Mouse (Mus musculus): ENCODE data around the gene Pcx. TPM values are rescaled to one million over a fixed set of nuclear protein-coding genes. Genes with fewer than 3 reads are reported as not detected.

The Pcx gene
- polyA plus RNA-seq, 1 experiment: 286 TPM

- H3K4me3 ChIP-seq (ENCODE audit: insufficient read depth, low read depth, low read length): peak overlapping the region; percentile 32
- TF ChIP-seq POLR2A (IDR thresholded peaks at IDR 0.05; ENCODE audit: low read depth, low read length) (no peak), CTCF (conservative IDR thresholded peaks at IDR 0.05; ENCODE audit: insufficient read depth, insufficient read length, low read depth, low read length) (no peak)
- 39% methylated on average over 7 of the region's 7 CpGs for WGBS
- H3K27me3 ChIP-seq (replicated peaks; ENCODE audit: control insufficient read depth, insufficient read depth, low read length): no peaks in the 10 kb centered on the region
- no peaks in the 10 kb centered on the region for H3K36me3 ChIP-seq (ENCODE audit: control insufficient read depth, insufficient read depth, low read length)
- peak; percentile 93 for DNase-seq
- peaks cover 19% of the 10 kb centered on the region for H3K4me1 ChIP-seq (ENCODE audit: control insufficient read depth, insufficient read depth, low read length)
- H3K27ac ChIP-seq (ENCODE audit: insufficient read depth, low read depth, low read length): peak overlapping the region; percentile 89
These were observed 83.7 kb downstream of the Pcx start for GRCm38 (mm10) chr19:4593792-4594522.

- H3K27ac ChIP-seq (ENCODE audit: insufficient read depth, low read depth, low read length): peak overlapping the region; percentile 69; the same call in 1 of the 2 replicates
- TF ChIP-seq POLR2A (IDR thresholded peaks at IDR 0.05; ENCODE audit: low read depth, low read length) (no peak), CTCF (conservative IDR thresholded peaks at IDR 0.05; ENCODE audit: insufficient read depth, insufficient read length, low read depth, low read length) (no peak)
- no peaks in the 10 kb centered on the region for H3K27me3 ChIP-seq (replicated peaks; ENCODE audit: control insufficient read depth, insufficient read depth, low read length)
- no peak overlapping the region for H3K4me3 ChIP-seq (ENCODE audit: insufficient read depth, low read depth, low read length)
- WGBS: 51% methylated on average over 2 of the region's 2 CpGs
- H3K4me1 ChIP-seq (ENCODE audit: control insufficient read depth, insufficient read depth, low read length): peaks cover 24% of the 10 kb centered on the region
- no peaks in the 10 kb centered on the region for H3K36me3 ChIP-seq (ENCODE audit: control insufficient read depth, insufficient read depth, low read length)
- peak; percentile 66 for DNase-seq
These were observed 85.8 kb downstream of the Pcx start for GRCm38 (mm10) chr19:4596071-4596470.

GRCm38 (mm10) chr19:4602459-4602858 lies 92.2 kb downstream of the Pcx start:
- H3K36me3 ChIP-seq (ENCODE audit: control insufficient read depth, insufficient read depth, low read length): no peaks in the 10 kb centered on the region
- no peak overlapping the region for H3K4me3 ChIP-seq (ENCODE audit: insufficient read depth, low read depth, low read length)
- 92% methylated on average over 20 of the region's 20 CpGs for WGBS
- no peaks in the 10 kb centered on the region for H3K27me3 ChIP-seq (replicated peaks; ENCODE audit: control insufficient read depth, insufficient read depth, low read length)
- peaks cover 12% of the 10 kb centered on the region for H3K4me1 ChIP-seq (ENCODE audit: control insufficient read depth, insufficient read depth, low read length)
- TF ChIP-seq CTCF (conservative IDR thresholded peaks at IDR 0.05; ENCODE audit: insufficient read depth, insufficient read length, low read depth, low read length): no peak
- no peak for TF ChIP-seq POLR2A (IDR thresholded peaks at IDR 0.05; ENCODE audit: low read depth, low read length)
- H3K27ac ChIP-seq (ENCODE audit: insufficient read depth, low read depth, low read length): no peak overlapping the region
- DNase-seq: no peak

- Histone ChIP-seq H3K4me1 (ENCODE audit: control insufficient read depth, insufficient read depth, low read length) (peaks cover 10% of the 10 kb centered on the region; the same call in 1 of the 2 replicates), H3K27ac (ENCODE audit: insufficient read depth, low read depth, low read length) (no peak overlapping the region), H3K27me3 (replicated peaks; ENCODE audit: control insufficient read depth, insufficient read depth, low read length) (no peaks in the 10 kb centered on the region), H3K36me3 (ENCODE audit: control insufficient read depth, insufficient read depth, low read length) (no peaks in the 10 kb centered on the region), H3K4me3 (ENCODE audit: insufficient read depth, low read depth, low read length) (no peak overlapping the region)
- 38% methylated on average over 24 of the region's 24 CpGs for WGBS
- TF ChIP-seq CTCF (conservative IDR thresholded peaks at IDR 0.05; ENCODE audit: insufficient read depth, insufficient read length, low read depth, low read length) (peak; percentile 67), POLR2A (IDR thresholded peaks at IDR 0.05; ENCODE audit: low read depth, low read length) (no peak)
- peak; percentile 64 for DNase-seq
These were observed 93.8 kb downstream of the Pcx start for GRCm38 (mm10) chr19:4603801-4604723.

- Histone ChIP-seq H3K27ac (ENCODE audit: insufficient read depth, low read depth, low read length) (no peak overlapping the region), H3K4me1 (ENCODE audit: control insufficient read depth, insufficient read depth, low read length) (peaks cover 2% of the 10 kb centered on the region; the same call in 1 of the 2 replicates), H3K4me3 (ENCODE audit: insufficient read depth, low read depth, low read length) (no peak overlapping the region), H3K27me3 (replicated peaks; ENCODE audit: control insufficient read depth, insufficient read depth, low read length) (no peaks in the 10 kb centered on the region), H3K36me3 (ENCODE audit: control insufficient read depth, insufficient read depth, low read length) (no peaks in the 10 kb centered on the region)
- 65% methylated on average over 4 of the region's 4 CpGs for WGBS
- TF ChIP-seq POLR2A (IDR thresholded peaks at IDR 0.05; ENCODE audit: low read depth, low read length): no peak
- TF ChIP-seq CTCF (conservative IDR thresholded peaks at IDR 0.05; ENCODE audit: insufficient read depth, insufficient read length, low read depth, low read length): no peak
- no peak for DNase-seq
These were observed 95.4 kb downstream of the Pcx start for GRCm38 (mm10) chr19:4605654-4606053.

GRCm38 (mm10) chr19:4607406-4607805 lies 97.1 kb downstream of the Pcx start:
- H3K27me3 ChIP-seq (replicated peaks; ENCODE audit: control insufficient read depth, insufficient read depth, low read length): no peaks in the 10 kb centered on the region
- TF ChIP-seq CTCF (conservative IDR thresholded peaks at IDR 0.05; ENCODE audit: insufficient read depth, insufficient read length, low read depth, low read length): no peak
- 94% methylated on average over 12 of the region's 12 CpGs for WGBS
- no peak overlapping the region for H3K4me3 ChIP-seq (ENCODE audit: insufficient read depth, low read depth, low read length)
- no peaks in the 10 kb centered on the region for H3K36me3 ChIP-seq (ENCODE audit: control insufficient read depth, insufficient read depth, low read length)
- DNase-seq: no peak
- H3K4me1 ChIP-seq (ENCODE audit: control insufficient read depth, insufficient read depth, low read length): no peaks in the 10 kb centered on the region
- H3K27ac ChIP-seq (ENCODE audit: insufficient read depth, low read depth, low read length): no peak overlapping the region

GRCm38 (mm10) chr19:4608511-4608910 lies 98.2 kb downstream of the Pcx start:
- no peak for DNase-seq
- H3K4me3 ChIP-seq (ENCODE audit: insufficient read depth, low read depth, low read length): no peak overlapping the region
- WGBS: 76% methylated on average over 4 of the region's 4 CpGs

More at GRCm38 (mm10) chr19:4608511-4608910, 98.2 kb downstream of the Pcx start:
- TF ChIP-seq CTCF (conservative IDR thresholded peaks at IDR 0.05; ENCODE audit: insufficient read depth, insufficient read length, low read depth, low read length) (no peak), POLR2A (IDR thresholded peaks at IDR 0.05; ENCODE audit: low read depth, low read length) (no peak)
- no peak overlapping the region for H3K27ac ChIP-seq (ENCODE audit: insufficient read depth, low read depth, low read length)
- no peaks in the 10 kb centered on the region for H3K27me3 ChIP-seq (replicated peaks; ENCODE audit: control insufficient read depth, insufficient read depth, low read length)
- H3K36me3 ChIP-seq (ENCODE audit: control insufficient read depth, insufficient read depth, low read length): no peaks in the 10 kb centered on the region
- H3K4me1 ChIP-seq (ENCODE audit: control insufficient read depth, insufficient read depth, low read length): no peaks in the 10 kb centered on the region

Measured in kidney, adult 2 months (tissue).